Mouse (Mus musculus) ES-E14 (cell line): ENCODE measurements around the gene Zbtb25.

Source experiments
- MAFK ChIP-seq: IDR thresholded peaks from 2 replicates; pipeline ENCODE4 v1.6.1; 2014; ENCODE audit warnings: mild to moderate bottlenecking, low read depth, low read length, inconsistent platforms; ENCODE audit not compliant: insufficient read depth
- ZC3H11A ChIP-seq: IDR thresholded peaks from 2 replicates; pipeline ENCODE4 v1.6.1; 2012; ENCODE audit warnings: low read depth, mild to moderate bottlenecking, inconsistent platforms, low read length, borderline replicate concordance
- ZNF384 ChIP-seq: IDR thresholded peaks from 2 replicates; pipeline ENCODE4 v1.6.1; 2012; ENCODE audit warnings: low read depth, low read length, inconsistent platforms

- no peak for TF ChIP-seq ZNF384
- TF ChIP-seq MAFK = no peak
- TF ChIP-seq ZC3H11A = no peak
Measured at GRCm38 (mm10) chr12:76361405-76362302, 7.7 kb downstream of the Zbtb25 start.
